Mouse (Mus musculus) cerebellum, postnatal 14 days (tissue): ENCODE measurements around the gene Camta1.
"Not testable (repeated sequence)": the region's sequence is repeated elsewhere in the genome, so short reads cannot be mapped to it uniquely, and the experiment has no call there.

Source experiments
- DNase-seq, 2 experiments: peaks; one replicate each; pipeline ENCODE4 v3.0.0; 2021; ENCODE audit warnings: mixed read lengths in 2 of 2

Camta1 gene

DNA sequence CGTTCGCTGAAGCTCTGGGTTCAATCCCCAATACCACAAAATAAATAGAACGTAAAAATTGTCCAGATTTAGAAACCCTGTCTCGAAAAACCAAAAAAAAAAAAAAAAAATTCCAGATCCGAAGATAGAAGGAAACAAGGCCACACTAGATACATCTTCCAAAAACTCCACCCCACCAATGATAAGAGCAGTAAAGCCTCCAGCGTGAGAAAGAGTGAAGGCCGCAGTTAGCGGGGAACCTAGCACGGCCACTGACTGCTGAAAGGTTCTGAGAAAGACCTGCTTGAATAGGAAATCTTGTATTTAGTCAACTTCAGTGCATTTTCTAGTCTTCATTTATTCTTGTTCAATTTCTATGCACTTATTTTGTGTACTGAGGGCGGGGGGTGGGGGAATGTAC is 986.3 kb downstream of the Camta1 start:
- DNase-seq = no peak

DNA sequence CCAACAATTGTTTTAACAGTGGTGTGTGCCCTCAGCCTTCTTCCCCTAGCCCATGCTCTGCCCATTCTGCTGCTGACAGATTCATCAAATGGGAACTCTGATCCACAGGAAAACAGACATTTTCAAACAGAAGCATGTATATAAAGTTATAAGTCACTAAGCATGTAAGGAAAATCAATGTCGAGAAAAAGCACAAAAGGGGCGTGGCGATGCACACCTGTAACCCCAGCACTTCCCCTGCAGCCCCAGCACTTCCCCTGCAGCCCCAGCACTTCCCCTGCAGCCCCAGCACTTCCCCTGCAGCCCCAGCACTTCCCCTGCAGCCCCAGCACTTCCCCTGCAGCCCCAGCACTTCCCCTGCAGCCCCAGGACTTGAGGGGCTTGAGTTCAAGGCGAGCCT is 987.3 kb downstream of the Camta1 start:
- not testable (repeated sequence) for DNase-seq

GRCm38 (mm10) chr4:150872681-150873080 is 989.0 kb downstream of the Camta1 start:
- no peak for DNase-seq

DNA sequence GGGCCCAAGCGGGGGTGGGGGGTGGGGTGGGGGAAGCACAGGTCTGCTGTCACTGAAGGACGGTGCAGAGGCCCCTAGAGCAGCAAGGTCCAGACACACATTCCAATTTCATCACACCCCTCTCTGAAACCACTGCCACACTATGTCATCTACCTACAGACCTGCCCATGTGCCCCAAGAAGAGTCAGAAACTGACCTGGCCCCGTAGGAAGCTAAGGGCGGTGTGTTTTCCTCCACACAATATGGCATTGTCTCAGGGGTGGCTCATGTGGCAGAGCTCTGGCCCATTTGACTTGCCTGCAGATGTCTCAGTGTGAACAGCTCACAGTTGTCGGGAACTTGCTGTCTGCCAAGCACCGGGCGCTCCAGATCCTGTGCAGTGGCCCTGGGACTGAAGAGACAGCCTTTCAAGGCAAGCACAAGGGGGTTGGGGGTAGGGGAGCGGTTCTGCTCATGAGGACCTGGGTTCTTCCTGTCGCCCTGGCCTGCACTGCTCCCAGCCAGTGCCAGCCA is 989.5 kb downstream of the Camta1 start:
- DNase-seq = peak; percentile 27 to 37

GRCm38 (mm10) chr4:150871392-150872138 is 990.1 kb downstream of the Camta1 start:
- DNase-seq = peak in 1 of 2 experiments; percentile 20

DNA sequence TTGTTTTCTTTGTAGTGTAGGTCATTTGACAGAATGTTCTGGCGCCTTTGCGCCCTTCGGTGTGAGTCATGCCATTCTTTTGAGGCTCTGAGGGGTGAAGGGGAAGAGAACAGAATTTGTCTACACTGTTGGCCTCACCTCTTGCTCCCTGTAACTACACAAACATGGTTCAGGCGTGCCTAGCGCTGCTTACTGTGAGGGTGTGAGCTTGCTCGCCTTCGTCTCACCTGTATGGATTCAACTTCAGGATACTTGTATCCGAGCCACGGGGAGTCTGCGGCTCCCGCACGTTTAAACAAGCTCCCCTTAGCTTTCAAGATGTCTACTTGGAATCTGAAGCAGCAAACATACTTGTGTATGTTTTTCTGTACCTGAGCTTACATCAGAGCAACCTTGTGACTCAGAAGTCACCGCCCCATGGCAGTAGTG is 990.7 kb downstream of the Camta1 start:
- no peak for DNase-seq

GRCm38 (mm10) chr4:150869276-150870197 is 992.1 kb downstream of the Camta1 start:
- DNase-seq = no peak

- DNase-seq = no peak
These were observed 992.8 kb downstream of the Camta1 start for GRCm38 (mm10) chr4:150868859-150869258.

GRCm38 (mm10) chr4:150868161-150868560 is 993.5 kb downstream of the Camta1 start:
- no peak for DNase-seq
